Mouse (Mus musculus): ENCODE results near the gene Cntd1. TPM values are rescaled to one million over a fixed set of nuclear protein-coding genes. Genes with fewer than 3 reads are reported as not detected.
A peak's percentile ranks its signal among the peaks of the same experiment; 100 is the strongest.

Cntd1 gene
- total and polyA plus RNA-seq, 2 experiments from 2014 or later: 0.25 TPM; not detected in 1

GRCm38 (mm10) chr11:101232010-101232839 is 46.6 kb upstream of the Cntd1 start:
- 57% methylated on average over 6 of the region's 6 CpGs for WGBS
- no peaks in the 10 kb centered on the region for H3K27me3 ChIP-seq (ENCODE audit: insufficient read depth, low read length)

GRCm38 (mm10) chr11:101233240-101233639 is 45.6 kb upstream of the Cntd1 start:
- Histone ChIP-seq H3K27me3 (ENCODE audit: insufficient read depth, low read length) (no peaks in the 10 kb centered on the region), H3K9ac (replicated peaks; ENCODE audit: low read length, poor library complexity, severe bottlenecking) (no peak overlapping the region), H3K4me2 (ENCODE audit: low read depth, low read length, poor library complexity, severe bottlenecking) (no peak overlapping the region), H3K27ac (ENCODE audit: low read depth, low read length) (no peak overlapping the region), H3K4me1 (ENCODE audit: insufficient read depth, low read length) (no peaks in the 10 kb centered on the region), H3K9me3 (ENCODE audit: low read length) (no peaks in the 10 kb centered on the region), H3K36me3 (ENCODE audit: insufficient read depth, low read length) (no peaks in the 10 kb centered on the region), H3K4me3 (ENCODE audit: low read depth, low read length) (no peak overlapping the region)
- 83% methylated on average over 1 of the region's 1 CpGs for WGBS
- TF ChIP-seq CTCF (IDR thresholded peaks at IDR 0.05): no peak
- ATAC-seq (ENCODE audit: low FRiP score) (no peak), DNase-seq (ENCODE audit: low spot score) (no peak)

More at GRCm38 (mm10) chr11:101232010-101232839, 46.6 kb upstream of the Cntd1 start:
- DNase-seq (ENCODE audit: low spot score) (no peak), ATAC-seq (ENCODE audit: low FRiP score) (no peak)
- no peaks in the 10 kb centered on the region for H3K9me3 ChIP-seq (ENCODE audit: low read length)
- H3K27ac ChIP-seq (ENCODE audit: low read depth, low read length): peak overlapping the region; percentile 32; the same call in 1 of the 2 replicates
- H3K4me2 ChIP-seq (ENCODE audit: low read depth, low read length, poor library complexity, severe bottlenecking): no peak overlapping the region
- H3K4me3 ChIP-seq (ENCODE audit: low read depth, low read length): no peak overlapping the region
- H3K4me1 ChIP-seq (ENCODE audit: insufficient read depth, low read length): no peaks in the 10 kb centered on the region
- no peak overlapping the region for H3K9ac ChIP-seq (replicated peaks; ENCODE audit: low read length, poor library complexity, severe bottlenecking)
- no peaks in the 10 kb centered on the region for H3K36me3 ChIP-seq (ENCODE audit: insufficient read depth, low read length)
- TF ChIP-seq CTCF (IDR thresholded peaks at IDR 0.05): no peak

GRCm38 (mm10) chr11:101234124-101234523 is 44.7 kb upstream of the Cntd1 start:
- no peak for ATAC-seq (ENCODE audit: low FRiP score)
- Histone ChIP-seq H3K4me2 (ENCODE audit: low read depth, low read length, poor library complexity, severe bottlenecking) (no peak overlapping the region), H3K27me3 (ENCODE audit: insufficient read depth, low read length) (no peaks in the 10 kb centered on the region), H3K36me3 (ENCODE audit: insufficient read depth, low read length) (no peaks in the 10 kb centered on the region), H3K9me3 (ENCODE audit: low read length) (no peaks in the 10 kb centered on the region), H3K9ac (replicated peaks; ENCODE audit: low read length, poor library complexity, severe bottlenecking) (no peak overlapping the region), H3K4me1 (ENCODE audit: insufficient read depth, low read length) (no peaks in the 10 kb centered on the region), H3K27ac (ENCODE audit: low read depth, low read length) (no peak overlapping the region), H3K4me3 (ENCODE audit: low read depth, low read length) (no peak overlapping the region)
- TF ChIP-seq CTCF (IDR thresholded peaks at IDR 0.05): no peak
- DNase-seq (ENCODE audit: low spot score): no peak

- Histone ChIP-seq H3K27me3 (ENCODE audit: insufficient read depth, low read length) (no peaks in the 10 kb centered on the region), H3K9ac (replicated peaks; ENCODE audit: low read length, poor library complexity, severe bottlenecking) (no peak overlapping the region), H3K9me3 (ENCODE audit: low read length) (no peaks in the 10 kb centered on the region), H3K36me3 (ENCODE audit: insufficient read depth, low read length) (no peaks in the 10 kb centered on the region), H3K4me1 (ENCODE audit: insufficient read depth, low read length) (no peaks in the 10 kb centered on the region), H3K4me3 (ENCODE audit: low read depth, low read length) (no peak overlapping the region), H3K4me2 (ENCODE audit: low read depth, low read length, poor library complexity, severe bottlenecking) (no peak overlapping the region), H3K27ac (ENCODE audit: low read depth, low read length) (no peak overlapping the region)
- DNase-seq (ENCODE audit: low spot score) (no peak), ATAC-seq (ENCODE audit: low FRiP score) (no peak)
- TF ChIP-seq CTCF (IDR thresholded peaks at IDR 0.05): no peak
Measured at GRCm38 (mm10) chr11:101235429-101235828, 43.4 kb upstream of the Cntd1 start.

GRCm38 (mm10) chr11:101236782-101237181 is 42.0 kb upstream of the Cntd1 start:
- WGBS: 91% methylated on average over 5 of the region's 5 CpGs
- no peaks in the 10 kb centered on the region for H3K36me3 ChIP-seq (ENCODE audit: insufficient read depth, low read length)
- H3K27me3 ChIP-seq (ENCODE audit: insufficient read depth, low read length): no peaks in the 10 kb centered on the region
- no peak overlapping the region for H3K9ac ChIP-seq (replicated peaks; ENCODE audit: low read length, poor library complexity, severe bottlenecking)
- H3K4me2 ChIP-seq (ENCODE audit: low read depth, low read length, poor library complexity, severe bottlenecking): no peak overlapping the region
- H3K4me1 ChIP-seq (ENCODE audit: insufficient read depth, low read length): no peaks in the 10 kb centered on the region
- no peak overlapping the region for H3K4me3 ChIP-seq (ENCODE audit: low read depth, low read length)
- no peak for ATAC-seq (ENCODE audit: low FRiP score)
- H3K9me3 ChIP-seq (ENCODE audit: low read length): no peaks in the 10 kb centered on the region
- no peak for DNase-seq (ENCODE audit: low spot score)
- TF ChIP-seq CTCF (IDR thresholded peaks at IDR 0.05): no peak
- H3K27ac ChIP-seq (ENCODE audit: low read depth, low read length): no peak overlapping the region

GRCm38 (mm10) chr11:101238071-101238647 is 40.7 kb upstream of the Cntd1 start:
- DNase-seq (ENCODE audit: low spot score) (peak; percentile 35), ATAC-seq (ENCODE audit: low FRiP score) (no peak)
- Histone ChIP-seq H3K4me3 (ENCODE audit: low read depth, low read length) (no peak overlapping the region), H3K9ac (replicated peaks; ENCODE audit: low read length, poor library complexity, severe bottlenecking) (no peak overlapping the region), H3K4me1 (ENCODE audit: insufficient read depth, low read length) (no peaks in the 10 kb centered on the region), H3K27me3 (ENCODE audit: insufficient read depth, low read length) (no peaks in the 10 kb centered on the region), H3K9me3 (ENCODE audit: low read length) (no peaks in the 10 kb centered on the region), H3K36me3 (ENCODE audit: insufficient read depth, low read length) (no peaks in the 10 kb centered on the region), H3K27ac (ENCODE audit: low read depth, low read length) (no peak overlapping the region), H3K4me2 (ENCODE audit: low read depth, low read length, poor library complexity, severe bottlenecking) (no peak overlapping the region)
- TF ChIP-seq CTCF (IDR thresholded peaks at IDR 0.05): no peak
- 54% methylated on average over 5 of the region's 5 CpGs for WGBS

Measured in midbrain, postnatal 0 days (tissue).